Mouse (Mus musculus): ENCODE data around the gene Nagk.

DNA sequence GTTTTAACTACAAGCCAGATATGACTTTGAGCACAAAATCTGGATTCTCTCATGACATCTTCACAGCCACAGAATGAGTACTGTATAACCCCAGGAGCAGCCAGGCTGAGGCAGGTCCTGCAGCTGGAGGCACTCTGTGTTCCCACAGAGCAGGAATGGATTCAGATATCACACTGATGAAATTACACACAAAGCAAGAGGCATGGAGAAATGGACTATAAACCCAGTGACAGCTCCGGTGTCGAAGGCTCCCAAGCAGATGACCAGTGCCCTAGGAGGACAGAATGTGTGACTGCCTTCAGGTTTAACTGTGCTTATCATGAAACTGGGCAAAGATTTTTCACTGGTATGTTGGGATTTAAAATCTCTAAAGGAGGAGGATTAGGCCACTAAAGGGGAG is 51.4 kb downstream of the Nagk start:
- TF ChIP-seq CTCF (IDR thresholded peaks at IDR 0.05; ENCODE audit: low read depth) = no peak
- TF ChIP-seq EP300 (IDR thresholded peaks at IDR 0.05; ENCODE audit: low read depth) = no peak

All from heart, postnatal 0 days (tissue).